Mouse (Mus musculus) CH12.LX (cell line): ENCODE results near the gene Hsf5. TPM values are rescaled to one million over a fixed set of nuclear protein-coding genes. Genes with fewer than 3 reads are reported as not detected.
A peak's percentile ranks its signal among the peaks of the same experiment; 100 is the strongest.

ENCODE experiments used
- DNase-seq: peaks from one replicate; pipeline ENCODE4 v3.0.0-alpha.2; 2013; ENCODE audit errors: extremely low read depth
- H3K27ac ChIP-seq: 2 replicates; pipeline ENCODE4 v1.5.1; 2012; ENCODE audit warnings: low read depth, mild to moderate bottlenecking, control low read depth, moderate library complexity; ENCODE audit not compliant: insufficient read depth
- H3K27me3 ChIP-seq: replicated peaks from 2 replicates; pipeline ENCODE3; 2012; ENCODE audit warnings: inconsistent platforms
- H3K36me3 ChIP-seq, 2 experiments: replicated peaks in 1 of 2; 2 replicates each; pipeline versions ENCODE3 to v1.6.1; 2012; ENCODE audit warnings: inconsistent platforms in 1 of 2, low read length in 1 of 2, mild to moderate bottlenecking in 1 of 2, mixed read lengths in 1 of 2, moderate library complexity in 1 of 2; ENCODE audit not compliant: control insufficient read depth in 1 of 2, insufficient read depth in 1 of 2
- H3K4me1 ChIP-seq, 2 experiments: 2 replicates each; pipeline ENCODE4 v1.6.1; 2012; ENCODE audit warnings: inconsistent platforms in 1 of 2, moderate library complexity in 1 of 2; ENCODE audit not compliant: insufficient read depth in 2 of 2, control insufficient read depth in 1 of 2
- H3K4me2 ChIP-seq: 2 replicates; pipeline ENCODE4 v1.6.1; 2012; ENCODE audit warnings: low read depth, mild to moderate bottlenecking, control low read depth; ENCODE audit not compliant: poor library complexity, insufficient read depth, severe bottlenecking
- H3K4me3 ChIP-seq, 3 experiments: fragments of 150-350 bp in 1 of 3; sonication (generic) in 1 of 3; replicated peaks in 1 of 3; 2 replicates each; pipeline versions ENCODE3 to v1.5.1; 2011 to 2012; ENCODE audit warnings: low read depth in 2 of 3, low read length in 2 of 3, mild to moderate bottlenecking in 2 of 3, moderate library complexity in 2 of 3, control low read depth in 1 of 3, improper control_type of control experiment in 1 of 3, inconsistent platforms in 1 of 3, mixed read lengths in 1 of 3; ENCODE audit not compliant: poor library complexity in 1 of 3
- H3K79me2 ChIP-seq: replicated peaks from 2 replicates; pipeline ENCODE4 v1.6.1; 2012; ENCODE audit warnings: mild to moderate bottlenecking, moderate library complexity; ENCODE audit not compliant: control insufficient read depth, poor library complexity, insufficient read depth, severe bottlenecking; ENCODE audit errors: extremely low read depth
- H3K9ac ChIP-seq: 2 replicates; pipeline ENCODE4 v1.6.1; 2012; ENCODE audit warnings: low read depth, mild to moderate bottlenecking, control low read depth, moderate library complexity; ENCODE audit not compliant: insufficient read depth
- H3K9me3 ChIP-seq: replicated peaks from 2 replicates; pipeline ENCODE3; 2012; ENCODE audit warnings: low read length, inconsistent platforms, mixed read lengths
- BHLHE40 ChIP-seq: IDR thresholded peaks from 2 replicates; pipeline ENCODE4 v1.6.1; 2011; ENCODE audit warnings: mild to moderate bottlenecking, low read depth, low read length, improper control_type of control experiment
- CHD1 ChIP-seq: IDR thresholded peaks from 2 replicates; pipeline ENCODE4 v1.6.1; 2012; ENCODE audit warnings: low read depth, low read length, improper control_type of control experiment, inconsistent platforms
- CHD2 ChIP-seq: IDR thresholded peaks from 2 replicates; pipeline ENCODE4 v1.6.1; 2011; ENCODE audit warnings: low read length, improper control_type of control experiment
- E2F4 ChIP-seq: IDR thresholded peaks from 2 replicates; pipeline ENCODE4 v1.6.1; 2011; ENCODE audit warnings: low read depth, low read length, improper control_type of control experiment; ENCODE audit not compliant: insufficient replicate concordance
- GABPA ChIP-seq: IDR thresholded peaks from 2 replicates; pipeline ENCODE4 v1.6.1; 2012; ENCODE audit warnings: low read depth, low read length, improper control_type of control experiment, inconsistent platforms; ENCODE audit not compliant: insufficient replicate concordance
- IRF4 ChIP-seq: IDR thresholded peaks from 2 replicates; pipeline ENCODE4 v1.6.1; 2014; ENCODE audit warnings: low read depth, mild to moderate bottlenecking, inconsistent platforms, low read length, improper control_type of control experiment
- JUN ChIP-seq: IDR thresholded peaks from 2 replicates; pipeline ENCODE4 v1.6.1; 2011; ENCODE audit warnings: low read depth, mild to moderate bottlenecking, low read length, improper control_type of control experiment, moderate library complexity; ENCODE audit not compliant: insufficient read depth
- KAT2A ChIP-seq: IDR thresholded peaks from 2 replicates; pipeline ENCODE4 v1.6.1; 2012; ENCODE audit warnings: low read length, improper control_type of control experiment, inconsistent platforms; ENCODE audit not compliant: insufficient replicate concordance
- MAX ChIP-seq: IDR thresholded peaks from 2 replicates; pipeline ENCODE4 v1.6.1; 2011; ENCODE audit warnings: low read length, improper control_type of control experiment
- MAZ ChIP-seq: IDR thresholded peaks from 2 replicates; pipeline ENCODE4 v1.6.1; 2012; ENCODE audit warnings: low read depth, mild to moderate bottlenecking, inconsistent platforms, low read length, improper control_type of control experiment, moderate library complexity
- MXI1 ChIP-seq: IDR thresholded peaks from 2 replicates; pipeline ENCODE4 v1.6.1; 2011; ENCODE audit warnings: mild to moderate bottlenecking, low read depth, low read length, improper control_type of control experiment
- NELFE ChIP-seq: IDR thresholded peaks from 2 replicates; pipeline ENCODE4 v1.6.1; 2011; ENCODE audit warnings: low read depth, low read length, improper control_type of control experiment
- NRF1 ChIP-seq: IDR thresholded peaks from 2 replicates; pipeline ENCODE4 v1.6.1; 2014; ENCODE audit warnings: low read depth, mild to moderate bottlenecking, inconsistent platforms, low read length, improper control_type of control experiment, moderate library complexity
- SIN3A ChIP-seq: IDR thresholded peaks from 2 replicates; pipeline ENCODE4 v1.6.1; 2012; ENCODE audit warnings: low read length, improper control_type of control experiment, inconsistent platforms
- USF2 ChIP-seq: conservative IDR thresholded peaks from 2 replicates; pipeline ENCODE4 v1.6.1; 2011; ENCODE audit warnings: low read depth, low read length, improper control_type of control experiment
- ZKSCAN1 ChIP-seq: IDR thresholded peaks from 2 replicates; pipeline ENCODE4 v1.6.1; 2012; ENCODE audit warnings: low read depth, inconsistent platforms, low read length, improper control_type of control experiment, borderline replicate concordance
- dilution Hi-C: fragments of 300-500 bp; cut with MboI; formaldehyde crosslinking; loops from 2 replicates; pipeline ENCODE4 v1.14.3; 2020; ENCODE audit warnings: low sequenced_read_pairs; ENCODE audit not compliant: extremely low pct_unique_long_range_greater_than_20kb, extremely low pct_ligation_motif_present
- in situ Hi-C: fragments of 300-500 bp; cut with MboI; formaldehyde crosslinking; loops from 3 replicates; pipeline ENCODE4 v1.14.3; 2019; ENCODE audit warnings: low sequenced_read_pairs, low pct_ligation_motif_present, low pct_unique_long_range_greater_than_20kb, mixed read lengths
- polyA plus RNA-seq: library from polyadenylated mRNA; unstranded; fragments of >175 nt; gene quantifications from 2 replicates; pipeline ENCODE4 v1.2.1, GENCODE M21; 2012; ENCODE audit warnings: low read depth; ENCODE audit not compliant: insufficient read length
- total RNA-seq, 2 experiments: library from RNA; depleted of rRNA; stranded (reverse); fragments of 300-350 nt in 1 of 2; fragments of >200 nt in 1 of 2; gene quantifications; 2 replicates each; pipeline ENCODE4 v1.2.3; 2012 to 2014

Hsf5 gene
- total and polyA plus RNA-seq, 3 experiments, result 0.04 TPM; not detected in 2

- TF ChIP-seq BHLHE40, result peak; percentile 99
- TF ChIP-seq JUN, result peak; percentile 99
- TF ChIP-seq USF2, result no peak
- peak; percentile 28; the same call in 1 of the 2 replicates for TF ChIP-seq NELFE
- peak; percentile 90 for TF ChIP-seq CHD1
- TF ChIP-seq ZKSCAN1, result no peak
- TF ChIP-seq GABPA, result no peak
- TF ChIP-seq E2F4, result no peak
- peak; percentile 86 for TF ChIP-seq MAX
- no peak for TF ChIP-seq CHD2
- peak; percentile 84 for TF ChIP-seq MXI1
- no peak; the same call in 1 of the 2 replicates for TF ChIP-seq MAZ
- TF ChIP-seq KAT2A, result 0 out of 2 replicates have a peak, but pooled peaks have one; percentile 14
- TF ChIP-seq, all 38 proteins: peak for 22
These were observed 69.4 kb downstream of the Hsf5 start (continued) for GRCm38 (mm10) chr11:87686407-87686806.

- H3K9ac ChIP-seq, result no peak overlapping the region; the same call in 1 of the 2 replicates
- peaks cover 30 to 91% of the 10 kb centered on the region in 2 experiments for H3K4me1 ChIP-seq
- no peak for DNase-seq
- H3K9me3 ChIP-seq, result no peaks in the 10 kb centered on the region
- H3K36me3 ChIP-seq, result peaks cover 2 to 43% of the 10 kb centered on the region in 2 experiments
- dilution Hi-C loops, result no loop called here
- no peaks in the 10 kb centered on the region for H3K27me3 ChIP-seq
- in situ Hi-C loops, result no loop called here
- H3K4me2 ChIP-seq, result 0 out of 2 replicates have a peak overlapping the region, but pooled peaks have one; percentile 98
- TF ChIP-seq CHD1, result no peak
- TF ChIP-seq BHLHE40, result peak; percentile 17; the same call in 1 of the 2 replicates
- TF ChIP-seq IRF4, result no peak
- no peak for TF ChIP-seq CHD2
- no peak for TF ChIP-seq SIN3A
- no peak for TF ChIP-seq ZKSCAN1
- TF ChIP-seq KAT2A, result no peak
- TF ChIP-seq MXI1, result 0 out of 2 replicates have a peak, but pooled peaks have one; percentile 38
- TF ChIP-seq NRF1, result no peak
- TF ChIP-seq, all 38 proteins: peak for 2
- no peak overlapping the region for H3K4me3 ChIP-seq
- H3K27ac ChIP-seq, result peak overlapping the region; percentile 42
- peaks cover 89% of the 10 kb centered on the region for H3K79me2 ChIP-seq
These were observed 70.6 kb downstream of the Hsf5 start for GRCm38 (mm10) chr11:87687246-87688225.
